Mouse (Mus musculus) midbrain, embryonic 16.5 days (tissue): ENCODE results near the gene Fgf14. TPM values are rescaled to one million over a fixed set of nuclear protein-coding genes. Genes with fewer than 3 reads are reported as not detected.
A peak's percentile ranks its signal among the peaks of the same experiment; 100 is the strongest.

Source experiments
- ATAC-seq: fragments of 200-750 bp; cut with Nextera tagmentation; 2 replicates; pipeline ENCODE4 v1.8.0; 2017; ENCODE audit warnings: moderate TSS enrichment
- H3K27ac ChIP-seq: fragments of 300-500 bp; sonication (generic); 2 replicates; pipeline ENCODE4 v1.5.1; 2014; ENCODE audit warnings: mild to moderate bottlenecking, low read length, mixed read lengths
- H3K27me3 ChIP-seq: fragments of 300-500 bp; sonication (generic); 2 replicates; pipeline ENCODE4 v1.6.1; 2014; ENCODE audit warnings: low read depth, low read length, mixed read lengths; ENCODE audit not compliant: control insufficient read depth, insufficient read depth
- H3K36me3 ChIP-seq: fragments of 300-500 bp; sonication (generic); 2 replicates; pipeline ENCODE4 v1.6.1; 2014; ENCODE audit warnings: mild to moderate bottlenecking, low read length, moderate library complexity, mixed read lengths; ENCODE audit not compliant: control insufficient read depth, insufficient read depth
- H3K4me1 ChIP-seq: fragments of 300-500 bp; sonication (generic); 2 replicates; pipeline ENCODE4 v1.6.1; 2014; ENCODE audit warnings: mild to moderate bottlenecking, low read length, mixed read lengths; ENCODE audit not compliant: control insufficient read depth, insufficient read depth
- H3K4me2 ChIP-seq: fragments of 300-500 bp; sonication (generic); 2 replicates; pipeline ENCODE4 v1.6.1; 2014; ENCODE audit warnings: mild to moderate bottlenecking, low read length, mixed read lengths
- H3K4me3 ChIP-seq: fragments of 300-500 bp; sonication (generic); 2 replicates; pipeline ENCODE4 v1.5.1; 2014; ENCODE audit warnings: low read depth, mild to moderate bottlenecking, low read length, moderate library complexity, mixed read lengths
- H3K9ac ChIP-seq: fragments of 300-500 bp; sonication (generic); 2 replicates; pipeline ENCODE4 v1.6.1; 2014; ENCODE audit warnings: low read depth, low read length, mixed read lengths
- H3K9me3 ChIP-seq: fragments of 300-500 bp; sonication (generic); replicated peaks from 2 replicates; pipeline ENCODE4 v1.6.1; 2014; ENCODE audit warnings: mild to moderate bottlenecking, low read length, mixed read lengths; ENCODE audit not compliant: control insufficient read depth, poor library complexity, severe bottlenecking
- WGBS: fragments of 180-500 bp; shearing (Covaris S2); extraction: QIAGEN DNeasy Blood & Tissue Kit; methylation state at CpG from one replicate; pipeline ENCODE4 v1.1.7; 2014; 5-methylcytosine and 5-hydroxymethylcytosine counted together
- polyA plus RNA-seq: library from polyadenylated mRNA; unstranded; fragments of >200 nt; fragmentation: Nextera tagmentation; extraction: Ambion mirVana; gene quantifications from 2 replicates; pipeline ENCODE4 v1.2.1, GENCODE M21; 2015

Gene Fgf14
- 36.5 and 36.8 TPM in 2 replicates for polyA plus RNA-seq

- H3K9me3 ChIP-seq = no peaks in the 10 kb centered on the region
- peaks cover 13% of the 10 kb centered on the region for H3K4me1 ChIP-seq
- peak within 1 kb of the TSS; percentile 71 for H3K4me2 ChIP-seq
- WGBS = under 1% methylated on average over 12 of the region's 12 CpGs
- H3K4me3 ChIP-seq = peak within 1 kb of the TSS; percentile 60
- H3K27ac ChIP-seq = peak within 1 kb of the TSS; percentile 79
- H3K27me3 ChIP-seq = no peaks in the 10 kb centered on the region
- H3K36me3 ChIP-seq = no peaks in the 10 kb centered on the region
- H3K9ac ChIP-seq = peak within 1 kb of the TSS; percentile 73
- ATAC-seq = no peak
Observed at GRCm38 (mm10) chr14:124676506-124677177, at the start of gene Fgf14. Gene Fgf14, minus strand, starts transcription at chr14:124677127.

GRCm38 (mm10) chr14:124677379-124677778, 452 bp upstream of the Fgf14 start:
- Histone ChIP-seq H3K27ac (peak overlapping the region; percentile 79), H3K4me1 (peaks cover 12% of the 10 kb centered on the region), H3K27me3 (no peaks in the 10 kb centered on the region), H3K9me3 (no peaks in the 10 kb centered on the region), H3K4me3 (peak overlapping the region; percentile 60), H3K4me2 (peak overlapping the region; percentile 71), H3K36me3 (no peaks in the 10 kb centered on the region), H3K9ac (peak overlapping the region; percentile 73)
- ATAC-seq = peak; percentile 97
- WGBS = 0% methylated on average over 10 of the region's 10 CpGs

DNA sequence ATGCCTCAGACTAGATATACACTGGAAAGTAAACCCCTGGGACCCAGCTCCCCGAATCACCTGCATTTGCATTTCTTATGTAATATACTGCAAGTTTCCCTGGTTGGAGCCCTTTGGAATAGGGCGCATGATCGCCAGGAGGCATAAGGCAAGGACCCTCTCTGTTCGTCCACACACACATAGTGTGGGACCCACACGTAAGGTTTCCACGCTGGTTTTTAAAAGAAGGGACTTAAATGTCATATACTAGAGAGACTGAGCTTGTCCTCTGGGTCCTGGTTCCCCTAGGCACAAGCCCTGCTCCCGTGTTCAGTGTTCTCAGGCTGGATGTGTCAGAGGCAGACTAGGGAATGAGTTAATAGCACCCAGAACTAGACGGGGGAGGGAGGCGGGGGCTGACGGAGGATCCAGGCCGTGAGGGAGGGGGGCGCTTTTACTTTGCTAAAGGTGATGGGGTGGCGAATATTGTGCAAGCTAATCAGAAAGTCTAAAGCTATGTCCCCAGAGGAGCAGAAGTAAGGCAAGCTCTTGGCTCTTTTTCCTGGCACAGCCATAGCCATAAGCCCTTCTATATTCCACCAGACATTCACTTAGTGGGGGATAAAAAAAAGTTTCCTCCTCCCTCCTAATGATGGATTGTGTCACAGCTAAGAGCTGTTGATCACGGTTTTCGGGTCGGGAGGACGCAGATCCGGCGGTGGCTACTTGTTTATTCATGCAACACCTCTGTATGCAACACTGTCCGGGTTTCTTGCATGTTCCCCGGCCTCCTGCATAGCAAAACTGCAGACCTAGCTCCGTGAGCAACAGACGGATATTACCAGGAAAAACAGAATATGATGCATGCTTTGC, 1.0 kb downstream of the Fgf14 start:
- H3K36me3 ChIP-seq = no peaks in the 10 kb centered on the region
- peak; percentile 46 for ATAC-seq
- peak overlapping the region; percentile 73 for H3K9ac ChIP-seq
- WGBS = 3% methylated on average over 23 of the region's 23 CpGs
- H3K9me3 ChIP-seq = no peaks in the 10 kb centered on the region
- peak overlapping the region; percentile 60 for H3K4me3 ChIP-seq
- peak overlapping the region; percentile 79 for H3K27ac ChIP-seq
- peaks cover 13% of the 10 kb centered on the region for H3K4me1 ChIP-seq
- H3K4me2 ChIP-seq = peak overlapping the region; percentile 71
- H3K27me3 ChIP-seq = no peaks in the 10 kb centered on the region

GRCm38 (mm10) chr14:124675142-124675653, 1.7 kb downstream of the Fgf14 start:
- H3K4me3 ChIP-seq = peak overlapping the region; percentile 60
- no peaks in the 10 kb centered on the region for H3K27me3 ChIP-seq
- peak; percentile 54 for ATAC-seq
- 0% methylated on average over 21 of the region's 21 CpGs for WGBS
- H3K4me1 ChIP-seq = peaks cover 15% of the 10 kb centered on the region
- H3K27ac ChIP-seq = peak overlapping the region; percentile 47; the same call in 1 of the 2 replicates
- H3K9ac ChIP-seq = peak overlapping the region; percentile 73
- H3K4me2 ChIP-seq = peak overlapping the region; percentile 71
- no peaks in the 10 kb centered on the region for H3K9me3 ChIP-seq
- H3K36me3 ChIP-seq = no peaks in the 10 kb centered on the region

DNA sequence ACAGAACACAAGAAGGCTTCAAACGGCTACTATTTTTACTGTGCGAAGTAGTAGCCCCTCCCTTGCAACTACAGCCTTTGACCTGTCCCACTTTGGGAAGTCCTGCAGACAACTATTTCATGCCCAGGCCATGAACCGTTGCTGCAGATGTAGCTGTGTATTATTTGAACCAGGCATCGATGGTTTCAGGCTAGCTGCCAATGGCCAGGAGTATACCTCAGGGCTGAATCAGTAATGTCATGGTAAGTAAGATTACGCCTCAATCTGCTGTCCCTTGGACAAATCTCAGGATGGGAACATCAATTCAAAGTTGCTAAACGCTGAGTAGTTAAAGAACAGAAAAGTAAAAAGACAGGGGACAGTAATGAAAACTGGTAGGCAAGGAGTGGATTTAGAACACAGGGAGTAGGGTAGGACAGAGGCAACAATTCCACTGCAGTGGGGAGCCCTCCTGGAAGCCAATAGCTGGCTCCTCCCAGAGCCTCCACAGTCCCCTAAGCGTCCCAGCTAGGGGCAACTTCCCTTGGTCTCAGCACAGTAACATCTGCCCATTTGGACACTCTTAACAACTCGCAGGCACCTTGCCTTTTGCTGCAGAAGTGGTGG, 2.3 kb downstream of the Fgf14 start:
- H3K9ac ChIP-seq = peak overlapping the region; percentile 73
- H3K4me1 ChIP-seq = peaks cover 20% of the 10 kb centered on the region
- H3K4me3 ChIP-seq = peak overlapping the region; percentile 60
- no peaks in the 10 kb centered on the region for H3K36me3 ChIP-seq
- 0 out of 2 replicates have a peak overlapping the region, but pooled peaks have one; percentile 47 for H3K27ac ChIP-seq
- WGBS = 14% methylated on average over 8 of the region's 8 CpGs
- peak overlapping the region; percentile 71 for H3K4me2 ChIP-seq
- peak; percentile 14; the same call in 1 of the 2 replicates for ATAC-seq
- H3K27me3 ChIP-seq = no peaks in the 10 kb centered on the region
- H3K9me3 ChIP-seq = no peaks in the 10 kb centered on the region

DNA sequence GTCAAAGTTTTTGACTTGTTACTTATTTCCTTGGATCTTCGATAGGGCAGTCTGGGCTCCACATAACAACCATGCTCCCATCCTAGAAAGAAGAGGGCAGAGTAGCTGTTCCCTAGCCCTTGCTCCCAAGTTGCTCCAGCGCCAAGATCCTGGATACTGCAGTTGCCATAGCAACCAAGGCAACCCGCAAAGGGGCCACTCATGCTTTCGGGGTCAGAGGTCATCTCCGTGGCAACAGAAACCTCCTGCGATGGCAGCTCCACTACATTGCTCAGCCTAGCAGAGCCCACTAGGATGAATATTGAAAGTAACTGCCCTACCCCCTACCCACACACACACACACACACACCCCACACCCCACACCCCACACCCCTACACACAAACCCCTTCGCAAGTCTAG, 7.2 kb downstream of the Fgf14 start:
- H3K4me1 ChIP-seq = peaks cover 21% of the 10 kb centered on the region
- H3K27ac ChIP-seq = no peak overlapping the region
- H3K4me2 ChIP-seq = peak overlapping the region; percentile 10; the same call in 1 of the 2 replicates
- no peak overlapping the region for H3K4me3 ChIP-seq
- H3K9ac ChIP-seq = no peak overlapping the region
- no peaks in the 10 kb centered on the region for H3K27me3 ChIP-seq
- WGBS = 2% methylated on average over 7 of the region's 7 CpGs
- no peaks in the 10 kb centered on the region for H3K36me3 ChIP-seq
- H3K9me3 ChIP-seq = no peaks in the 10 kb centered on the region
- ATAC-seq = peak; percentile 92

DNA sequence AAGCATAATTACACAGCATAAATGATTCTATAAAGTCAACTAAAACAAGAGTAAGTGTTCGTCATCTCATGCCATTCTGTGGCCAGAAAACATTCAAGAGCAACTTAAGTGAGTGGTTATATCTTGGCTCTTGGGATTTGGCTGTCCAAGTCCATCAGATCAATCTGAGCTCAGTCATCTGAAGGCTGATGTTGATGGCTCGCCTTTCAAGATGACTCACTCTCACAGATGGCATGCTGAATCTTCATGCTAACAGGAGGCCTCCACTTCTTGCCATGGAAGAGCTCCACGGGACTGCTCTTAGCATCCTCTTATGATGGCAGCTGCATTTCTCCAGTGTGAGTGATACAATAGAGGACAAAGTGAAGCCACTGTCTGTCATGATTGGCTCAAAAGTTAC, 34.1 kb downstream of the Fgf14 start:
- H3K27ac ChIP-seq = no peak overlapping the region
- H3K9ac ChIP-seq = no peak overlapping the region
- H3K36me3 ChIP-seq = no peaks in the 10 kb centered on the region
- H3K4me3 ChIP-seq = no peak overlapping the region
- 76% methylated on average over 3 of the region's 3 CpGs for WGBS
- no peaks in the 10 kb centered on the region for H3K4me1 ChIP-seq
- no peak overlapping the region for H3K4me2 ChIP-seq
- H3K27me3 ChIP-seq = no peaks in the 10 kb centered on the region
- H3K9me3 ChIP-seq = no peaks in the 10 kb centered on the region
- ATAC-seq = no peak

GRCm38 (mm10) chr14:124634881-124635280, 42.0 kb downstream of the Fgf14 start:
- WGBS = 39% methylated on average over 2 of the region's 2 CpGs
- no peak for ATAC-seq
- Histone ChIP-seq H3K9ac (no peak overlapping the region), H3K4me3 (no peak overlapping the region), H3K4me2 (no peak overlapping the region), H3K36me3 (no peaks in the 10 kb centered on the region), H3K9me3 (no peaks in the 10 kb centered on the region), H3K27ac (no peak overlapping the region), H3K4me1 (no peaks in the 10 kb centered on the region), H3K27me3 (no peaks in the 10 kb centered on the region)
